Mouse (Mus musculus) small intestine, adult 2 months (tissue): ENCODE measurements at regions not wholly inside any gene's neighbourhood (a gene's known extent, or its start where the extent isn't known, plus 50 kb on each side); places are given as distances from the start of the nearest gene placed in this dataset.

Source experiments
- CTCF ChIP-seq: fragments of 200-500 bp; IDR thresholded peaks from 2 replicates; pipeline ENCODE4 v1.5.1; 2012; ENCODE audit warnings: low read depth, mild to moderate bottlenecking, control low read depth, inconsistent platforms, low read length, moderate library complexity, mixed read lengths; ENCODE audit not compliant: insufficient replicate concordance, insufficient read length; ENCODE audit errors: extremely low read depth
- POLR2A ChIP-seq: fragments of 200-500 bp; IDR thresholded peaks from 2 replicates; pipeline ENCODE4 v1.6.1; 2012; ENCODE audit warnings: low read depth, mild to moderate bottlenecking, control low read depth, inconsistent platforms, low read length, moderate library complexity

DNA sequence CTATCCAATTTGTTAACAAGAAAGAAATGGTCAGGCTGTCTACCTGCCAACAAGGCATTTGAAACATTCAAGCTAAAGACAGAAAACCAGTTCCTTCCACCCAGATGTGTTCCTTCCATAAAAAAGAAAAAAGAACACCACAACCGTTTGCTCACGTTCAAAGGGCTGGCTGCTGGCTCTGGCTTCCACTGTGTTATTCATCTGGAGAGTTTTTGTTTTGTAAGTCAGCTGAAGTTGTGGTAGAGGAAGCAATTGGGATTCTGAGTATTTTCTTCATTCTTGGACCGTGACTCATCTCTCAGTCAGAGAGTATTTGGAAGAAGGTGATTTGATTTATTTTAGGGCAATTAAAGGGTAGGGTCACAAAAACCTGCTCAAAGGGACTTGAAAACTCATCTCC is 203.2 kb upstream of the Klf4 start:
- TF ChIP-seq CTCF (no peak), POLR2A (no peak)
